Mouse (Mus musculus): ENCODE data around the gene Cacng1.

Gene Cacng1

GRCm38 (mm10) chr11:107707897-107708610 lies 8.3 kb downstream of the Cacng1 start:
- DNase-seq (ENCODE audit: low spot score in 2 of 2) = no peak

DNA sequence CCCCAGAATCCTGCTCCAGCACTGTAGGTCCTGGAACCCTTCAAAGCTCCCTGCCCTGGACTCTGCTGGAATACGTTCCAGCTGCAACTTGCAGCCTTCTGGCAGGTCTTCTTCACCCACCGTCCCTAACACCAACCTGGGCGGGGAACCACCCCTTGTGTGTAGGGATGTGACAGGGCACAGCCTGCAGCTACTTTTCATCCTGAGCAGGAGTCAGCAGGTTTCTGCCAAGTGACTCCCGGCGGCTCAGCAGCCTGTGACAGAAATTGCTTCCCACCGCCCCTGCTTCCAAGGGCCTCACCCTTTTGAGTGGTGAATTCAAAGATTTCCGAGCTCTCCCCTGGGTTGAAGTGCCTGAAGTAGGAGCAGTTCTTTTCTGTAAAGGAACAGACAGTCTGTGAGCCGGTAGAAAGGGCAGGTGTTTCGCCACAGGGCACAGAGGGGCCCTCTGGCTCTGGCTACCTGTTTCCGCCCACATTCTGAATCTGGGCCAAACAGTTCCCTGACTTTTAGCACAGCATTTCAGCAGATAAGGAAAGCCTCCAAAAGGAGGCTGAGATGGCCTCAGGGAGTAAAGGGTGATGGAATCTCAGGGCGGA lies 10.7 kb downstream of the Cacng1 start:
- DNase-seq (ENCODE audit: low spot score in 2 of 2) = no peak

DNA sequence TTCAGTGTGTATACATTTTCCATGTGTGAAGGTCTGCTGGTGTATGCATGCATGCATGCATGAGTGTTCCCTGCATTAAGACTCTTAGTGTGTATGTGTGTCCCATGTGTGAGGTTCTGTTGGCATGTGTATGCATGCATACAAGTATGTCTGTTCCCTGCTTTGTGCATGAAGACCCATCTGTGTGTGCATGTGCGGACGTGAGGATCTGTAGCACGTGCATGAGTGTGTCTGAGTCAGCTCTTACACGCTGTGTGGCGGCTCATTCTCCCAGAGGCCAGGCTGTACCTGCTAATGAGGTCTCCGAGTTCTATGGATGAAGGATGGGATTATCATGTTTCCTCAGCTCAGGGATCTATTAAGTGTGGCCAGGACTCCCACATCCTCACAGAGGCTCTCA lies 11.3 kb downstream of the Cacng1 start:
- DNase-seq (ENCODE audit: low spot score in 2 of 2) = no peak

GRCm38 (mm10) chr11:107703272-107704134 lies 12.8 kb downstream of the Cacng1 start:
- DNase-seq (ENCODE audit: low spot score in 2 of 2) = no peak

DNA sequence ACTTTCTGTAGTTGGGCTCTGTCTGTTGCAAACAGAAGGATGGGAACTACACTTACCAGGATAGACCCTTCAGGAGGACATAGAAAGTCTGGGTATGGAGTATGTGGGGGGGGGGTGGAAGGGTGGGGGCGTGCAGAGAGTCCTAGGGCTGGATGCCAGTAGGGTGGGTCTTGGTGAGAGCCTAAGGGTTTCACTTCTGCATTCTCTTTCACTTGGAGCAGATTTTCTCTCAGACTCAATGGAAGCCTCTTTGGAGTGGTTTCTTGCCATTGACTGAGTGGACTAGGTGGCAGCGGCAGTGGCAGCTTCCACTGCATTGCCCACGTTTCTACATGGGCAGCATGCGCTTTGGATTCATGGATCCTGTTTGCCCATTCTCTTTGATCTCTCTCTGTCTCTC lies 16.4 kb downstream of the Cacng1 start:
- DNase-seq (ENCODE audit: low spot score in 2 of 2) = no peak

DNA sequence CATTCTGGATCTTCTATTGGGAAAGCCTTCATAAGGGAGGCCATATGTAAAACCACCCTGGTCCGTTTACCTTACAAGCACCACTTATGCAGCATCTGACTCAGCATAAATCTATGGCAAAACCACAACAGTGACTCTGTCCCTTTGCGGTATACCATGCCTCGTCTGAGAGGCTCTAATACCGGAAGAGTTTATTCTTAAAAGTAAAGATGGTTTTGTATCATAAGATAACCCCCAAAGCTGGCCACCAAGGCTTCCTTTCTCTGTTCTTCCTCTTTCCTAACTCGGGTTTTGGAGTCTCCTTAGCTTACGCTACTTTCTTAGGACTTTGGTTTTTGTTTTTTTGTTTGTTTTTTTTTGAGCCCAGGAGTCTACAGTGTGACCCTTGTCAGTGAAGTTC lies 23.0 kb downstream of the Cacng1 start:
- no peak for DNase-seq (ENCODE audit: low spot score in 2 of 2)

GRCm38 (mm10) chr11:107691569-107691968 lies 24.8 kb downstream of the Cacng1 start:
- no peak for DNase-seq (ENCODE audit: low spot score in 2 of 2)

DNA sequence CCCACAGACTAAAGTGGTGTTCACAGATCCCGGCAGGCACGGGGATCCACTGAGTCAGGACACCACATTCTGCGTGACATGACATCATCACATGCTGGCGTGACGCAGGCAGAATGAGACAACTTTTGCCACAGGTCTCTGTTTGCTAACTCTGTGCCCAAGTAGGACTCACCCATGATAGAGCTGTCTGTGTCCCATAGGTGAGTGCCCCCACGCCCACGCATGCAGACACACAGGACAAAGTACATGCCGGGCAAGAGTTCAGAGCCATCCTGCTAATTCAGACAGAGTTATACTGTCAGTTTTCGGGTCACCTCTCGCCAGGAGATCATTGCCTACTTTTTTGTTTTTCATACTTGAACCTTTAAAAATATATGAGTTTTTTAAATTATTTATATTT lies 27.8 kb downstream of the Cacng1 start:
- DNase-seq (ENCODE audit: low spot score in 2 of 2) = no peak

GRCm38 (mm10) chr11:107686290-107686689 lies 30.0 kb downstream of the Cacng1 start:
- DNase-seq (ENCODE audit: low spot score in 2 of 2) = no peak

DNA sequence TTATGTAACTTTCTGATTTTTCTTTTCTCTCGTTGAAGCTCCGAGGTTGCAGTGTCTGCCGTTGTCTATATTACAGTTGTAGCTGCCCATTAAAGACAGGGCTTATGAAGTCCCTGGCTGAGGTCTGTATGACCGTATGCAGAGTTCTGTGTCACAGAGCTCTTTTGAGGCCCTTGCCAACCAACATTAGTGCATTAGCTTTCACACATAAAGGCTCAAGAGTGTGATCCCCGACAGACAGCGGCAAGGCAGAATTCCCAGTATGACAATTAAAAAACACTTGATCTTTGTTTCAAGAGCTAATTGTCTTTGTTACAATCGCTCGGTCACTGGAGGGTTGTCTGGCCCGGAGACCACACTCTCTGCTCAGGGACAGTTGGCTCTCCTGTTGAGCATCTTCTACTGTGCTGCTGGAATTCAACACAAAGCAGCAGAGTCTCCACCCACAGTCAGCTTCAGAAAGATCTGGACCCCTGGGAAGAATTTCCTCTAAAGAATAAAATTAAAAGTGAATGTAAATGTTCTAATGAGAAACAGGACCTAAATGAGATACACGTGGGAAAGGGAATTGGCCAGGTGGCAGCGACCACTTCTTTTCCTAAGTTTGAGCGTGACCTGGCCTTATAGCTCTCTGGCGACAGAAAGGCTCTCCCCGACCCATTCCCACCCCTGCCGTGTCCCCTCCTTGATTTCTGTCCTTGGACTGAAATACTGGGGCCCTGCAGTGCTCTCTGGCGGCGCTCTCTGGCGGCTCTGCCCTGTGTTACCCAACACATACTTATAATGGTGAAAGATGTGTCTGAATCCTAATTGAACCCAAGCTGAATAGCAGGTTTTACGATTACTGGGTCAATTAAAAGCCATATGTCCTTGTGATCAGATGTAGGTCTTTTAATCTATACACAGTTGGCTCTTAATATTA lies 32.5 kb downstream of the Cacng1 start:
- no peak for DNase-seq (ENCODE audit: low spot score in 2 of 2)

GRCm38 (mm10) chr11:107682694-107683355 lies 33.5 kb downstream of the Cacng1 start:
- DNase-seq (ENCODE audit: low spot score in 2 of 2) = no peak

- DNase-seq (ENCODE audit: low spot score in 2 of 2) = no peak
Observed at GRCm38 (mm10) chr11:107676207-107676940, 39.9 kb downstream of the Cacng1 start.

DNA sequence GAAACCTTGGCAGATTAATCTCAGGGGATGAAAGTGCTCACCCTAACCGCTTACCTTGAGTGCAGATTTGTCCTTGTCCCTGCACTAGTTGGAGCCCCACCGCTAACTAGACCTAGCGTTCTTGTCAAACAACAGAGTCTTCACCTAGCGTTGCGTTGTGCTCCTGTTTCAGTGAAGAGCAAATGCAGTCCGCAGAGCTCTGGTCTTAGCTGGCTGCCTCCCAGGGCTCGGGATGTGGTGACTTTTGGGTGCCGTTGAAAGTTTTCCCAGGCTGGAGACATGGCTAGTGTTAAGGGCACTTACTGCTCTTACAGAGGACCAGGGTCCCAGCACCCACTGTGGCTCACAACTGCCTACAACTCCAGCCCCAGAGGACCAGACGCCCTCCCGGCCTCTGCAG lies 41.1 kb downstream of the Cacng1 start:
- DNase-seq (ENCODE audit: low spot score in 2 of 2) = no peak

DNA sequence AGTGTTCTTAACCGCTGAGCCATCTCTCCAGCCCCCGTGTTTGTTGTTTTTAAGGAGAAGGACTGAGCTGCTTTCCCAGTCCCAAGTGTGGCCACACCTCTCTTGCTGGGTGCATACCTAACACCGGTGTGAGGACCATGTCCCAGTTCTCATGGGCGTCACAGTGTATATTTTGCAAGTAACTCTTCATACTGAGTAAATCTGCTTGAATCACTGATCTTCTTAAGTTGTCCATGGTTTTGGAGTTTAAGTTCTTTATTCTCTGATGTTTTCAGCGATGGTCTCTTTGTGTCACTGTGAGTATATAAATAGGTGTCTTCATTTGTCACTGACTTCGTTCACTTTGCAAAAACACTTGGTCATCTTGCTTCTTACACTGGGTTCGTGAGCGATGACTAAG lies 41.7 kb downstream of the Cacng1 start:
- no peak for DNase-seq (ENCODE audit: low spot score in 2 of 2)

- DNase-seq (ENCODE audit: low spot score in 2 of 2) = no peak
Observed at GRCm38 (mm10) chr11:107674006-107674405, 42.3 kb downstream of the Cacng1 start.

GRCm38 (mm10) chr11:107668977-107669376 lies 47.3 kb downstream of the Cacng1 start:
- DNase-seq (ENCODE audit: low spot score in 2 of 2) = no peak

GRCm38 (mm10) chr11:107668223-107668622 lies 48.1 kb downstream of the Cacng1 start:
- no peak for DNase-seq (ENCODE audit: low spot score in 2 of 2)

DNA sequence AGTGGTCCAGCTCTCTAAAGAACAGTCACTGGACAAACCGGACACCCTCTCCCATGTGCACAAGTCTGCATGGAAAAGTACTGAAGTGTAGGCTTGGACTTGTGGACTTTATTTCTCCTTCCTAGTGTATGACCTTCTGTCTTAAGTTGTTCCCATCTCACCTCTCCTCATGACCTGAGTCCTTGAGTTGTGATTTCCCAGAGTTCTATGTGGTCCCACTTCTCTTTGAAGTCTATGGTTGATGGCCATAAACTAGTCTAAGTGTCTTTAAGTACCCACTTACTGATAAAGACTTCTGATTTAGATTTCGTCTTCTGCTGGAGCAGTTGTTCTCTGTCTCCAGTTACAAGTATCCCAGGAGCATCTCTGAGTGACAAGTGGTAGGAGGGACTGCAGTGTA lies 48.8 kb downstream of the Cacng1 start:
- DNase-seq (ENCODE audit: low spot score in 2 of 2) = no peak

- no peak for DNase-seq (ENCODE audit: low spot score in 2 of 2)
Observed at GRCm38 (mm10) chr11:107662666-107663065, 53.7 kb downstream of the Cacng1 start.

GRCm38 (mm10) chr11:107660452-107660851 lies 55.9 kb downstream of the Cacng1 start:
- no peak for DNase-seq (ENCODE audit: low spot score in 2 of 2)

Measured in left cerebral cortex, adult 9 months (tissue).